Mouse (Mus musculus): ENCODE data around the gene Zbtb8os. TPM values are rescaled to one million over a fixed set of nuclear protein-coding genes. Genes with fewer than 3 reads are reported as not detected.

Zbtb8os gene
- polyA plus RNA-seq, 1 experiment from 2014 or later = 44.0 TPM

GRCm38 (mm10) chr4:129364379-129364778 lies 28.9 kb downstream of the Zbtb8os start:
- 89% methylated on average over 3 of the region's 3 CpGs for WGBS
- no peak overlapping the region for H3K27ac ChIP-seq
- no peak overlapping the region for H3K4me2 ChIP-seq (replicated peaks)
- ATAC-seq (ENCODE audit: low FRiP score, low read depth) = no peak
- no peak overlapping the region for H3K4me3 ChIP-seq
- no peaks in the 10 kb centered on the region for H3K4me1 ChIP-seq
- H3K9ac ChIP-seq = no peak overlapping the region
- H3K9me3 ChIP-seq = no peaks in the 10 kb centered on the region
- peaks cover 39% of the 10 kb centered on the region for H3K36me3 ChIP-seq
- no peaks in the 10 kb centered on the region for H3K27me3 ChIP-seq

GRCm38 (mm10) chr4:129365224-129365623 lies 29.7 kb downstream of the Zbtb8os start:
- WGBS = 82% methylated on average over 5 of the region's 5 CpGs
- Histone ChIP-seq H3K4me1 (no peaks in the 10 kb centered on the region), H3K27me3 (no peaks in the 10 kb centered on the region)

GRCm38 (mm10) chr4:129371391-129371790 lies 35.9 kb downstream of the Zbtb8os start:
- H3K4me2 ChIP-seq (replicated peaks) = no peak overlapping the region
- 95% methylated on average over 3 of the region's 3 CpGs for WGBS
- H3K36me3 ChIP-seq = peaks cover 10% of the 10 kb centered on the region
- H3K27ac ChIP-seq = no peak overlapping the region
- ATAC-seq (ENCODE audit: low FRiP score, low read depth) = no peak
- no peak overlapping the region for H3K4me3 ChIP-seq
- H3K4me1 ChIP-seq = peaks cover 14% of the 10 kb centered on the region
- H3K27me3 ChIP-seq = no peaks in the 10 kb centered on the region; the same call in 1 of the 2 replicates
- no peak overlapping the region for H3K9ac ChIP-seq
- H3K9me3 ChIP-seq = no peaks in the 10 kb centered on the region

More at GRCm38 (mm10) chr4:129365224-129365623, 29.7 kb downstream of the Zbtb8os start:
- no peak for ATAC-seq (ENCODE audit: low FRiP score, low read depth)
- no peak overlapping the region for H3K4me3 ChIP-seq
- no peak overlapping the region for H3K9ac ChIP-seq
- no peak overlapping the region for H3K4me2 ChIP-seq (replicated peaks)
- H3K36me3 ChIP-seq = peaks cover 31% of the 10 kb centered on the region
- H3K9me3 ChIP-seq = no peaks in the 10 kb centered on the region
- no peak overlapping the region for H3K27ac ChIP-seq

GRCm38 (mm10) chr4:129373202-129373976 lies 37.9 kb downstream of the Zbtb8os start:
- WGBS = 38% methylated on average over 8 of the region's 8 CpGs
- no peaks in the 10 kb centered on the region for H3K36me3 ChIP-seq
- peaks cover 17% of the 10 kb centered on the region for H3K4me1 ChIP-seq
- H3K27me3 ChIP-seq = no peaks in the 10 kb centered on the region; the same call in 1 of the 2 replicates
- ATAC-seq (ENCODE audit: low FRiP score, low read depth) = no peak
- H3K4me3 ChIP-seq = no peak overlapping the region
- H3K9ac ChIP-seq = no peak overlapping the region; the same call in 1 of the 2 replicates
- H3K4me2 ChIP-seq (replicated peaks) = no peak overlapping the region
- no peak overlapping the region for H3K27ac ChIP-seq
- no peaks in the 10 kb centered on the region for H3K9me3 ChIP-seq

- Histone ChIP-seq H3K27ac (no peak overlapping the region), H3K4me2 (replicated peaks) (0 out of 2 replicates have a peak overlapping the region, but pooled peaks have one; percentile 24), H3K9me3 (no peaks in the 10 kb centered on the region), H3K4me1 (peaks cover 17% of the 10 kb centered on the region), H3K4me3 (no peak overlapping the region), H3K36me3 (no peaks in the 10 kb centered on the region), H3K27me3 (peaks cover 4% of the 10 kb centered on the region; the same call in 1 of the 2 replicates), H3K9ac (no peak overlapping the region)
- ATAC-seq (ENCODE audit: low FRiP score, low read depth) = no peak
- WGBS = 51% methylated on average over 11 of the region's 11 CpGs
These were observed 38.8 kb downstream of the Zbtb8os start for GRCm38 (mm10) chr4:129374219-129374755.

GRCm38 (mm10) chr4:129375000-129375399 lies 39.5 kb downstream of the Zbtb8os start:
- Histone ChIP-seq H3K36me3 (no peaks in the 10 kb centered on the region), H3K4me2 (replicated peaks) (peak overlapping the region; percentile 24), H3K4me3 (no peak overlapping the region), H3K27ac (no peak overlapping the region), H3K4me1 (peaks cover 17% of the 10 kb centered on the region), H3K9me3 (no peaks in the 10 kb centered on the region), H3K27me3 (peaks cover 9% of the 10 kb centered on the region), H3K9ac (no peak overlapping the region)
- no peak for ATAC-seq (ENCODE audit: low FRiP score, low read depth)
- 19% methylated on average over 6 of the region's 6 CpGs for WGBS

GRCm38 (mm10) chr4:129375821-129376220 lies 40.3 kb downstream of the Zbtb8os start:
- Histone ChIP-seq H3K27me3 (peaks cover 9% of the 10 kb centered on the region), H3K27ac (no peak overlapping the region), H3K9ac (no peak overlapping the region), H3K4me3 (no peak overlapping the region), H3K9me3 (no peaks in the 10 kb centered on the region), H3K36me3 (no peaks in the 10 kb centered on the region), H3K4me2 (replicated peaks) (no peak overlapping the region), H3K4me1 (peaks cover 17% of the 10 kb centered on the region)
- ATAC-seq (ENCODE audit: low FRiP score, low read depth) = no peak
- 70% methylated on average over 5 of the region's 5 CpGs for WGBS

GRCm38 (mm10) chr4:129376961-129377545 lies 41.6 kb downstream of the Zbtb8os start:
- Histone ChIP-seq H3K4me2 (replicated peaks) (peak overlapping the region; percentile 75), H3K4me1 (peaks cover 17% of the 10 kb centered on the region), H3K27me3 (peaks cover 9% of the 10 kb centered on the region), H3K27ac (peak overlapping the region; percentile 84), H3K36me3 (no peaks in the 10 kb centered on the region), H3K4me3 (peak overlapping the region; percentile 73), H3K9ac (peak overlapping the region; percentile 91), H3K9me3 (no peaks in the 10 kb centered on the region)
- peak; percentile 52; the same call in 1 of the 2 replicates for ATAC-seq (ENCODE audit: low FRiP score, low read depth)
- WGBS = under 1% methylated on average over 67 of the region's 68 CpGs

GRCm38 (mm10) chr4:129377601-129378390 lies 42.3 kb downstream of the Zbtb8os start, which contains the start of gene Zbtb8a:
Gene Zbtb8a (minus strand): TSS chr4:129378116.
- no peaks in the 10 kb centered on the region for H3K9me3 ChIP-seq
- peaks cover 9% of the 10 kb centered on the region for H3K27me3 ChIP-seq
- peak within 1 kb of the TSS; percentile 91 for H3K9ac ChIP-seq
- peaks cover 17% of the 10 kb centered on the region for H3K4me1 ChIP-seq
- H3K36me3 ChIP-seq = no peaks in the 10 kb centered on the region
- H3K4me3 ChIP-seq = peak within 1 kb of the TSS; percentile 73
- H3K4me2 ChIP-seq (replicated peaks) = peak within 1 kb of the TSS; percentile 75
- peak; percentile 57; the same call in 1 of the 2 replicates for ATAC-seq (ENCODE audit: low FRiP score, low read depth)
- peak within 1 kb of the TSS; percentile 84 for H3K27ac ChIP-seq
- WGBS = 2% methylated on average over 58 of the region's 65 CpGs

GRCm38 (mm10) chr4:129379805-129380204 lies 44.3 kb downstream of the Zbtb8os start:
- ATAC-seq (ENCODE audit: low FRiP score, low read depth) = no peak
- no peak overlapping the region for H3K4me3 ChIP-seq
- H3K27ac ChIP-seq = no peak overlapping the region
- H3K36me3 ChIP-seq = no peaks in the 10 kb centered on the region
- no peaks in the 10 kb centered on the region for H3K9me3 ChIP-seq
- H3K27me3 ChIP-seq = peaks cover 9% of the 10 kb centered on the region
- H3K4me1 ChIP-seq = peaks cover 10% of the 10 kb centered on the region
- H3K9ac ChIP-seq = no peak overlapping the region
- 82% methylated on average over 3 of the region's 3 CpGs for WGBS
- H3K4me2 ChIP-seq (replicated peaks) = no peak overlapping the region

GRCm38 (mm10) chr4:129381148-129381547 lies 45.7 kb downstream of the Zbtb8os start:
- 71% methylated on average over 8 of the region's 8 CpGs for WGBS
- H3K4me1 ChIP-seq = 0 out of 2 replicates have a peak, but pooled peaks cover 4% of the 10 kb centered on the region
- ATAC-seq (ENCODE audit: low FRiP score, low read depth) = no peak

More at GRCm38 (mm10) chr4:129381148-129381547, 45.7 kb downstream of the Zbtb8os start:
- H3K9ac ChIP-seq = no peak overlapping the region
- H3K36me3 ChIP-seq = no peaks in the 10 kb centered on the region
- H3K27me3 ChIP-seq = peaks cover 9% of the 10 kb centered on the region
- H3K4me2 ChIP-seq (replicated peaks) = no peak overlapping the region
- H3K27ac ChIP-seq = no peak overlapping the region
- no peaks in the 10 kb centered on the region for H3K9me3 ChIP-seq
- H3K4me3 ChIP-seq = no peak overlapping the region

Data from limb, embryonic 13.5 days (tissue).